Mouse (Mus musculus): Measurements from ENCODE around the gene Gm42688.

Gene Gm42688

DNA sequence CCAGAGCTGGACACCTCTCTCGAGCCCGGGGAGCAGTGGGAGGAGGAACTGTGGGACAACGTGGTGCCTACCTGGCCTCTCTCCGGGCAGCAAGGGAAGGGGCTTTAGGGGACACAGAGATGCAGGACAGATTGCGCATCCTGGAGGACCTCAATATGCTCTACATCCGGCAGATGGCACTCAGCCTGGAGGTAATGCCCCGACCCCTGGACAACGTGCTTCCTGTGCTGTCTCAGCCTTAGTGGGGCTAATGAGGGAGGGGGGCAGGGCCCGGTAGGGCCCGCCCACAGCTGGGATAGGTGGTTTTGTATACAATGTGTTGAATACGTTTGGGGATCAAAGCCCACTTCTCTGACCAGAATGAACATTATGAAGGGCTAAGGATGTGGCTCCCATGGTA lies 36.6 kb downstream of the Gm42688 start:
- DNase-seq (ENCODE audit: low spot score in 2 of 2) = no peak

DNA sequence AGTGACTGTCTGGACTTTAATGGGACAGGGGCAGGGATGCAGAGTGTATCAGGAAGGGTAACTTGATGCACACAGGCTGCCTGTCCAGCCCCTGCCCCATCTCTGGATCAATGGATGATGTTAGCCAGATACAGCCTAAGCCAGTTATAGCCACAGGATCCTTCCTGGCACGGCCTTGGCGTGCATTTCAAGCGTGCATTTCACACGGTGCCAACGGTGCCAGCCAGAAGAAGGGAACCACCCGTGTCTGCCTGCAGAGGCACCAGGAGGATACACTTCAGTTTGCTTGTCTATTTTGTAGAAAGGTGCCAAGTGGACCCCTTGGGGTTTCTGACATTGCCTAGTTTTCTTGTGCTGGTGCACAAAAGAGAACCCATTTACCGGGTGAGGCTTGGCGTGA lies 38.6 kb downstream of the Gm42688 start:
- DNase-seq (ENCODE audit: low spot score in 2 of 2) = no peak

DNA sequence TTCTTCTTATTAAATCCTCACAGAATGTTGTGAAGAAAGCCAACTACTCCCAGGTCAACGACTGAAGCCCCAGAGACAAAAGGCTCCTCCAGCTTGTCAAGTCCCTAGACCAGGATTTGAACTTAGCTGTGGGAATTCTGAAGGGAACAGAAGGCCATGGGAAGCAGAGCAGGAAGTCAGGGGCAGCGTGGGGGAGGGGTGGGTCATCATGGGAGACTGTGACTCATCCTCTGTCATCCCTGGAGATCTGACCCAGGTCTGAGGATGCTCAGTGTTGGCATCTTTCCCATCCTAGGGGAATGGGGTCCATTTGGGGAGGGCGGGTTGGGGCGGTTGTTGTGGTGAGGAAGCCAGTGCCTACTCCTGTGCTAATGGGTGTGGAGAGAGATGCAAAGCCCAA lies 40.2 kb downstream of the Gm42688 start:
- no peak for DNase-seq (ENCODE audit: low spot score in 2 of 2)

DNA sequence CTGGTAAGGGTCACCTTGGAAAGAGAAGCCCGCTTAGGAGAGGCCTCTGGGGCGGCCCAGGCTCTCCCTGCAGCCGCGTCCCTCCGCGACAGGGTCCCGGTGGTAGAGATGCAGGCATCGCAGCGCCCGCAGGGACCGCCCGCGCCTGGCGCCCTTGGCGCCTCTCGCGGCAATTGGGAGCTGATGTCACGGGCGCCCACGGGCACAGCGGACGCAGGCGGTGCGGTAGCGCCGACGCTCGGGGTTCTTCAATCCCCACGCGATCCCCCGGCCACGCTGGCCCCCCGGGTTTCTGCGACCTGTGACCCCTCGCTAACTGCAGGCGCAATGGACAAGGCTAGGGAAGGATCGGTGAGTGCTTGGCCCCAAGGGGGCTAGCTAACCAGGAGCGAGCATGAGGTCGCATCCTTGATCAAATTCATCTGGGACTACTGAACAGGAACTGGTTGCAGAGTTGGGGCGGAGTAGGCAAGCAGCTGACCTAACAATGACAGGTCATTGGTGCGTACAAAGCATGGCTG lies 40.9 kb downstream of the Gm42688 start:
- no peak for DNase-seq (ENCODE audit: low spot score in 2 of 2)

DNA sequence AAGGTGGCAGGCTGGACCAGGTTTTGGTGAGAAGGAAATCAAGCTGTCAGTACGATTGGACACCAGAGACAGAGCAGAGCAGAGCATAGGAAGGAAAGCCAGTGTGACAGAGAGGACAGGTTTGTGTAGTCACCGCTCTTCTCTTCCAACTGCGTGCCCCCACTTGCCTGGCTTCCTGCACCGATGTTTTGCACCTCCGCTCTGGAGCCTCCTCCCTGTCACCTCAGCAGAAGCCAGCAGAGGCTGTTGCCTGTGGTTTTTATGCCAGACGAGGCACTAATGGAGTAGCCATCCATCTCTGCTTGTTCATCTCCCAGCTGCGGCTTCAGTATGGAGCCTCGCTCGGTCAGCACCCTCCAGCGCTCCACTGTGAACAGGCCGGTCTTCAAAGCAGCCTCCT lies 41.5 kb downstream of the Gm42688 start:
- DNase-seq (ENCODE audit: low spot score in 2 of 2) = no peak

DNA sequence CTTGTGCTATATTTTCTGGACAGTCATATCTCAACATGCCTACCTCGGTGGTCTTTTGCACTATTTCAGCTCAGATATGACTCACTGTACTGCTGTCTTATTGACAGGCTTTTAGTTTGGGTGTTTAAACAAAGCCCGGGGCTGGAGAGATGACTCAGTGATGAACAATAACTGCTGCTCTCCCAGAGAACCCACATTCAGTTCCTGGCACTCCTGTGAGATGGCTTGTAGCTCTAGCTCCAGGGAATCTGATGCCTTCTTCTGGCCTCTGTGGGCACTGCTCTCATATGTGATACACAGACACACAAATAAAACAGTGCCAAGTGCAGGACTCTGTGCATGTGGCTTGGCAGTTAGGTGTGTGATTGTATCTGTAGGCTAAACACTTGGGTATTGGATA lies 43.8 kb downstream of the Gm42688 start:
- DNase-seq (ENCODE audit: low spot score in 2 of 2) = no peak

DNA sequence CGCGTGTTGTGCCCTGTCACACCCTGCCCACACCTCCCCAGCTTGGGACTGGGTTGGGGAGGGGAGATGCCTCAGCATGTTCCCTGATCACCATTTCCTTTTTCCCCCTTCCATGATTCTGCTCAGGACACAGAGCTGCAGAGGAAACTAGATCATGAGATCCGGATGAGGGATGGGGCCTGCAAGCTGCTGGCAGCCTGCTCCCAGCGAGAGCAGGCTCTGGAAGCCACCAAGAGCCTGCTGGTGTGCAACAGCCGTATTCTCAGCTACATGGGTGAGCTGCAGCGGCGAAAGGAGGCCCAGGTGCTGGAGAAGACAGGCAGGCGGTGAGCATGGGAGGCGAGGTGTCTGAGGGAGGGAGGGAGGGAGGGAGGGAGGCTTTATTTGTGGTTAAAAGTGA lies 44.4 kb downstream of the Gm42688 start:
- DNase-seq (ENCODE audit: low spot score in 2 of 2) = no peak

DNA sequence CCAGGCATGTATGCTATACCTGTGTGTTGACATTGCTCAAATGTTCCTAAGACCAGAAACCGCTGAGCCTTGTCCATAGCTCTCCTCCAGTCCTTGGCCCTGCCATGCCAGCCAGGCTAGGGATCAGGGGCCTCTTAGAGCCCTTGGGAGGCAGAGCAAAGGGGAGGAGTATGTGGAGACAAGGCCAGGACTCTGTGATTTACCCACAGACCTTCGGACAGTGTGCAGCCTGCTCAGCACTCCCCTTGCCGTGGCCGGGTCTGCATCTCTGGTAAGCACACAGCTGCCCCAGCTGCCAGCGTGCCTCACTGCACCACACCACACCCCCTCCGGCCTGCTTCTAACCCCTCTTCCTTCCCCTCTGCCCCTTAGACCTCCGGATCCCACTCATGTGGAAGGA lies 45.9 kb downstream of the Gm42688 start:
- DNase-seq (ENCODE audit: low spot score in 2 of 2) = no peak

DNA sequence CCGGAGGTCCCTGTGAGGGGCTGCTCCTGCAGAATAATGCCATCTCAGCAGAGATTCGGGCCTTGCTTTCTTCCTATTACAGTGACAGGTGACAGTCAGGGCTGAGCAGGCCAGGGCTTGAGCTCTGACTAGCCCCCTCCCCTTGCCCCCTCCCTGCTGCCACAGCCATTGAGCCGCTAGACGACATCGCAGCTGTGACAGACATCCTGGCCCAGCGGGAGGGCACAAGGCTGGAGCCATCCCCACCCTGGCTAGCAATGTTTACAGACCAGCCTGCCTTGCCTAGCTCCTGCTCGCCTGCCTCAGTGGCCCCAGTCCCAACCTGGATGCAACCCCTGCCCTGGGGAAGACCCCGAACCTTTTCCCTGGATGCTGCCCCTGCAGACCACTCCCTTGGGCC lies 50.3 kb downstream of the Gm42688 start:
- DNase-seq (ENCODE audit: low spot score in 2 of 2) = no peak

DNA sequence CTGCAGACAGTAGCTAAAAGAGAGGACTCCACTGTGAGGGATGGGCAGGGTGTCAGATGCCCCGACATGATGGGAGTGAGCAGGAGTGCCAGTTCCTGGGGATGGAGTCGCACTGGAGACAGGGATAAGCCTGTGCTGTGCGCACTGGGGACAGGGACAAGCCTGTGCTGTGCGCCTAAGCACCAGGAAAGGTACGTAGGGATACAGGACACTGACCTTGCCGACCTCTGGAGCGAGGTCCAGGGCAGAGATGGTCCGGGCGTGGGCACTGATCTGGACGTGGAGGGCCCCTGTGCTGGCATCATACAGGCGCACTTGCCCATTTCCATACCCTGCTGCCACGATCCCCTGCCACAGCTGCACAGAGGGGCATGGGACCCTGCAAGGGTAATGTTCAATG lies 51.6 kb downstream of the Gm42688 start:
- DNase-seq (ENCODE audit: low spot score in 2 of 2) = no peak

DNA sequence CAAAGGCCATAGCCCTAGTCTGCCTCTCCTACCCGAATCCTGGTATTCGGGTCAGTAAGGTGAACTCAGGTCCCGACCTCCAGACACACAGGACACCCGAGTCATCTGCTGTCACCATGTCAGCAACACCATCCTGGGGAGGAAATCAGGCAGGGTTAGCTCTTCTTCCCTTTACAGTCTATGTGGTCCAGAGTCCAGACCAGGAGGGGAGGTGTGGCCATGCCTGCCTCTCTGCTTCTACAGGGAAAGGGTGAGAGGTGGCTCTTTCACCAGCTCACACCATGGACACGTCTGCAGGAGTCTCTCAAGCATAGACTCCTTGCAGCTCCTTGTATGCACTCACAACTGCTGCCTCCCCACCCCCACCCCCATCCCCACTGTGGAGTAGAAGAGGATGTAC lies 52.1 kb downstream of the Gm42688 start:
- no peak for DNase-seq (ENCODE audit: low spot score in 2 of 2)

DNA sequence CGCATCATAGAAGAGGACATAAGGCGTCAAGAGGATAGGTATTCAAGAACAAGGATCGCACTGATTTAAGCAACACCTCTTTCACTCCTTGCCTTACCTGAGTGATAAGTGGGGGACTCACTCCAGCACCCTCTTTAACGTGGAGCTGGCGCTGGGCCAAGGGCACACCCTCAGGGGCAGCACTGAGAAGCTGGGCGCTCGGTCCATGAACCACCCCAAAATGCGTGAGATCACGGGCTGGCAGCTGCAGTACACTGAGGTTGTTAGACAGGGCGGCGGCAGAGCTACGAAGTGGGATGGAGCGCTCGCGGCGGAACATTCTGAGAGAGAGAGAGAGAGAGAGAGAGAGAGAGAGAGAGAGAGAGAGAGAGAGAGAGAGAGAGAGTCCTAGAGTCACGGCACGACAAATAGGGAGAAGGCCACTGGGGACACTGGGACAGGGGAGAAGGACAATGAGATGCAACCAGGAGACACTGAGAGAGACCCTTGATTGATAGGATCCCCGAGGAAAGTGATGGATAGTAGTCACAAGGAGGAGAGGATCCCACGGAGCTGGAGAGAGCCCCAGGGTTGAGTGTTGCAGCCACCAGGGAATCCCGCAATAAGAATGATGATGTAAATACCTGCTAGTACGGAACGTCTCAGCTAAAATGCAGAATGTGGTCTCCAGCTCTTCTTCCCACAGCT lies 54.3 kb downstream of the Gm42688 start:
- no peak for DNase-seq (ENCODE audit: low spot score in 2 of 2)

DNA sequence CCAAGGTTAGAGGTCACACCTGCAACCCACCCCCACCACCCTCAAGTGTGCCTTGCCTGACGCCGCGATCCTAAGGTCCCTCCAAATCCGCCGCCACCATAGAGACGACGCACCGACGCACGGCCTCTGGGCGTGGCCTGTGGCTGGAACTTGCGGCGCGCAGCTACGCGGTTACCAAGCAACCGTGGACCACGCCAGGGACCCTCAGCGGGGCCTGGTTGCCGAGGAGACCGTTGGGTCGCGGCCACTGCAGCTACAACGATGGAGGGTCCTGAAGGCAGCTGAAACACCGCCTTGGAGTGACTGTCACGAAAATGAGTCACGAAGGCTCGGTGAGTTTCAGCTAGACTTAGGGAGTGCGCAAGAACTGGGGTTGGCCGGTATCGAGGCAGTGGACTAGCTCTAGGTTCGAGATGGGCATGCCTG lies 54.9 kb downstream of the Gm42688 start, which contains the start of the genes Wdr54 and 1700003E16Rik:
Gene Wdr54 (minus strand): TSS at position 139 of the 426 bp plus-strand sequence.
Gene 1700003E16Rik (plus strand): TSS at position 146 of the 426 bp plus-strand sequence.
- peak; percentile 28 to 41 for DNase-seq (ENCODE audit: low spot score in 2 of 2)

DNA sequence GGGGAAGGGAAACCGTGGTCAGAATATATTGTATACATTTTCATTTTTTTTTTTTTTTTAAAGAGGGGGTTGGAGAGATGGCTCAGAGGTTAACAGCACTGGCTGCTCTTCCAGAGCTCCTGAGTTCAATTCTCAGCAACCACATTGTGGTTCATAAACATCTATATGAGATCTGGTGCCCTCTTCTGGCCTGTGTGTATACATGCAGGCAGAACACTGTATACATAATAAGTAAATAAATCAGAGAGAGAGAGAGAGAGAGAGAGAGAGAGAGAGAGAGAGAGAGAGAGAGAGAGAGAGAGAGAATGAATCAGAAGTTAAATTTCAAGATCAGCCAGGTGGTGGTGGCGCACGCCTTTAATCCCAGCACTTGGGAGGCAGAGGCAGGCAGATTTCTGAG lies 58.0 kb downstream of the Gm42688 start:
- peak; percentile 27 to 45 for DNase-seq (ENCODE audit: low spot score in 2 of 2)
